Mouse (Mus musculus) testis, adult 2 months (tissue): ENCODE measurements around the gene Dcdc2a. TPM values are rescaled to one million over a fixed set of nuclear protein-coding genes. Genes with fewer than 3 reads are reported as not detected.

Source experiments
- H3K27ac ChIP-seq: fragments of 200-500 bp; 2 replicates; pipeline ENCODE4 v1.5.1; 2012; ENCODE audit warnings: low read depth, low read length; ENCODE audit not compliant: control insufficient read depth, insufficient read depth
- H3K27me3 ChIP-seq: fragments of 200-500 bp; 2 replicates; pipeline ENCODE4 v1.6.1; 2012; ENCODE audit warnings: mild to moderate bottlenecking, low read length, moderate library complexity; ENCODE audit not compliant: control insufficient read depth, insufficient read depth
- H3K36me3 ChIP-seq: fragments of 200-500 bp; 2 replicates; pipeline ENCODE4 v1.6.1; 2012; ENCODE audit warnings: mild to moderate bottlenecking, low read length; ENCODE audit not compliant: control insufficient read depth, insufficient read depth
- H3K4me1 ChIP-seq: fragments of 200-500 bp; 2 replicates; pipeline ENCODE4 v1.6.1; 2012; ENCODE audit warnings: low read length; ENCODE audit not compliant: control insufficient read depth, insufficient read depth
- H3K4me3 ChIP-seq: fragments of 200-500 bp; 2 replicates; pipeline ENCODE4 v1.5.1; 2012; ENCODE audit warnings: low read depth, mild to moderate bottlenecking, low read length, moderate library complexity, mixed read lengths; ENCODE audit not compliant: control insufficient read depth
- CTCF ChIP-seq: fragments of 200-500 bp; IDR thresholded peaks from 2 replicates; pipeline ENCODE4 v1.5.1; 2012; ENCODE audit warnings: low read depth, mild to moderate bottlenecking, inconsistent platforms, low read length, moderate library complexity; ENCODE audit not compliant: control insufficient read depth, insufficient read depth, insufficient replicate concordance
- POLR2A ChIP-seq: fragments of 200-500 bp; IDR thresholded peaks from 2 replicates; pipeline ENCODE4 v1.6.1; 2012; ENCODE audit warnings: low read depth, mild to moderate bottlenecking, inconsistent platforms, low read length, moderate library complexity; ENCODE audit not compliant: control insufficient read depth
- polyA plus RNA-seq: library from polyadenylated mRNA; depleted of rRNA; stranded (reverse); fragments of >200 nt; gene quantifications from 2 replicates; pipeline ENCODE4 v1.2.3, GENCODE M21; 2012

Gene Dcdc2a
- polyA plus RNA-seq, 1 experiment, result 3.2 TPM

DNA sequence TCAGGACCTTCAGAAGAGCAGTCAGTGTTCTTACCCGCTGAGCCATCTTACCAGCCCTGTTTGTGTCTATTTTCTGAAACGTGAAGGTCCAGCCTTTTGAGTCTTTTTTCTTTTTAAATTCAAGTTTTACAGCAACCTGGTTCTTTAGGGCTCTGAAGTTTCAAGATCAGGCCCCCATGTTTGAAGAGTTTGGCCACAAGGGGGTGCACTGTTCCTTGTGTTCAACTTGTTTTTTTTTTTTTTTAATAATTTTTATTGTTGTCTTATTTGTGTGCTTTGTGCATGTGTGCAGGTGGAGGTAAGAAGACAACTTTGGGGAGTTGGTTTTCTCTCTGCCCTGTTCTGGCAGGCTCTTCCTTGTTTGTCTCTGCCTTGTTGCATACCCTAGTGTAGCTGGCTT lies 31.1 kb upstream of the Dcdc2a start:
- Histone ChIP-seq H3K27me3 (no peaks in the 10 kb centered on the region), H3K27ac (no peak overlapping the region), H3K4me3 (no peak overlapping the region), H3K36me3 (no peaks in the 10 kb centered on the region), H3K4me1 (no peaks in the 10 kb centered on the region; the same call in 1 of the 2 replicates)
- no peak for TF ChIP-seq POLR2A
- no peak for TF ChIP-seq CTCF

- Histone ChIP-seq H3K27ac (no peak overlapping the region), H3K4me1 (no peaks in the 10 kb centered on the region), H3K4me3 (no peak overlapping the region), H3K27me3 (no peaks in the 10 kb centered on the region), H3K36me3 (no peaks in the 10 kb centered on the region)
- TF ChIP-seq POLR2A (no peak), CTCF (no peak)
Observed at GRCm38 (mm10) chr13:25026409-25027113, 29.2 kb upstream of the Dcdc2a start.

DNA sequence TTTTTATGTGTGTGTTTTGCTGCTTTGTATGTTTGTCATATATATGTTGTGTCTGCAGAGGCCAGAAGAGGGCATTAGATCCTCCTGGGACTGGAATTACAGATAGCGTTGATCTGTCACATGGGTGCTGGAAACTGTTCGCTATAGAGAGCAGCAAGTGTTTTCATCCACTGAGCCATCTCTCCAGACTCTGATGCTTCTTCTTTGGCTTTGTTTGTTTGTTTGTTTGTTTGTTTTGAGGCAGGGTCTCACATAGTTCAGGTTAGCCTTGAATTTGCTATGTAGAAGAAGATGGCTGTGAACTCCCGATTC lies 28.7 kb upstream of the Dcdc2a start:
- no peaks in the 10 kb centered on the region for H3K4me1 ChIP-seq
- H3K27ac ChIP-seq, result no peak overlapping the region
- no peaks in the 10 kb centered on the region for H3K36me3 ChIP-seq
- no peak overlapping the region for H3K4me3 ChIP-seq
- no peak for TF ChIP-seq CTCF
- TF ChIP-seq POLR2A, result no peak
- H3K27me3 ChIP-seq, result no peaks in the 10 kb centered on the region

GRCm38 (mm10) chr13:25039488-25039887 lies 16.3 kb upstream of the Dcdc2a start:
- TF ChIP-seq CTCF, result no peak
- Histone ChIP-seq H3K4me3 (no peak overlapping the region), H3K36me3 (no peaks in the 10 kb centered on the region), H3K27ac (no peak overlapping the region), H3K4me1 (no peaks in the 10 kb centered on the region), H3K27me3 (no peaks in the 10 kb centered on the region)

DNA sequence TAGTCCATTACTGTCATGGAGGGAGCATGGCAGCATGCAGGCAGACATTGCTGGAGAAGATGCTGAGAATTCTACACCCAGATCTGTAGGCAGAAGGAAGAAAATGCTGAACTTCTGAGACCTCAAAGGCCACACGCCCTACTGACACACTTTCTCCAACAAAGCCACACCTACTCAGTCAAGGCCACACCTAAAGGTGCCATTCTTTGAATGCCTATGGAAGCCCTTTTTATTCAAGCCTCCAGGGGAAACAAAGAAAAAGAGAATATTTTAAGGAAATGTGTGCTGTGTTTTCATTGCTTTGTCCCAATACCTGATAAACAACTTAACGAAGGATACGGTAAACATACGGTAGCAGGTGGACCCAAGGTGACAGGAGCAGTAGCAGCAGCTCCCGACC lies 3.1 kb upstream of the Dcdc2a start:
- Histone ChIP-seq H3K4me1 (peaks cover 13% of the 10 kb centered on the region), H3K27ac (no peak overlapping the region), H3K4me3 (no peak overlapping the region), H3K36me3 (no peaks in the 10 kb centered on the region), H3K27me3 (no peaks in the 10 kb centered on the region)
- TF ChIP-seq POLR2A, result no peak
- TF ChIP-seq CTCF, result no peak

DNA sequence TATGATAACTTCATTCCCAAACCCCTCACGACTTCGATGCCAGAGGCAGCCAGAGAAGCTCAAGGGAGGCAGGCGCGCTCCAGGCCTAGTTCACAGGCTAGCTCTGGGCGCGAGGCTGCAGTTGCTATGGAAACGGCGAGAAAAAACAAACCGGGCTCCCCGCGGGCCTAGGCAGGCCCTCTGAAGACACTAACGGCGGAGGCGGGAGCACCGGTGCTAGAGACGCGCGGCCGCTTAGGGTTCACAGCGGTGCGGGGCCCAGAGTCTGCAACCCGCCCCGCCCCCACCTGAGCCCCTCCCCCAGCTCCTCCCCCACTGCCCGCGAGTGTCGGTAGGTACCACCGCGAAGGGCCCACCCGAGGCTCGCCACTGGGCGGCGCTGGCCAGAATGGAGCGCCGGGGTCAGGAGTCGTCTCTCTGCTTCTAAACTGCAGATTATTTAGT lies 671 bp upstream of the Dcdc2a start:
- peaks cover 13% of the 10 kb centered on the region for H3K4me1 ChIP-seq
- no peaks in the 10 kb centered on the region for H3K36me3 ChIP-seq
- H3K27ac ChIP-seq, result peak overlapping the region; percentile 74; the same call in 1 of the 2 replicates
- TF ChIP-seq CTCF (no peak), POLR2A (peak; percentile 55; the same call in 1 of the 2 replicates)
- H3K4me3 ChIP-seq, result peak overlapping the region; percentile 90
- no peaks in the 10 kb centered on the region for H3K27me3 ChIP-seq

- Histone ChIP-seq H3K27ac (no peak overlapping the region), H3K27me3 (no peaks in the 10 kb centered on the region), H3K4me1 (no peaks in the 10 kb centered on the region), H3K4me3 (no peak overlapping the region), H3K36me3 (no peaks in the 10 kb centered on the region)
- no peak for TF ChIP-seq CTCF
- TF ChIP-seq POLR2A, result no peak
Observed at GRCm38 (mm10) chr13:25066659-25067058, 10.9 kb downstream of the Dcdc2a start.
